Mouse (Mus musculus): ENCODE measurements around the gene Shld1. TPM values are rescaled to one million over a fixed set of nuclear protein-coding genes. Genes with fewer than 3 reads are reported as not detected.
A peak's percentile ranks its signal among the peaks of the same experiment; 100 is the strongest.

The Shld1 gene
- polyA plus RNA-seq, 1 experiment from 2014 or later, result 23.3 TPM

- 0 out of 2 replicates have a peak, but pooled peaks cover 6% of the 10 kb centered on the region for H3K4me1 ChIP-seq (ENCODE audit: control insufficient read depth, insufficient read depth, low read length)
- H3K9me3 ChIP-seq (ENCODE audit: control insufficient read depth, low read length), result no peaks in the 10 kb centered on the region
- no peak for DNase-seq
- no peak overlapping the region for H3K4me2 ChIP-seq (ENCODE audit: low read length)
- no peak overlapping the region for H3K27ac ChIP-seq (replicated peaks; ENCODE audit: low read depth, low read length)
- no peak for ATAC-seq (ENCODE audit: low FRiP score, low TSS enrichment)
- H3K27me3 ChIP-seq (ENCODE audit: control insufficient read depth, insufficient read depth, low read length), result no peaks in the 10 kb centered on the region
- H3K36me3 ChIP-seq (ENCODE audit: control insufficient read depth, insufficient read depth, low read length), result no peaks in the 10 kb centered on the region
- H3K9ac ChIP-seq (replicated peaks; ENCODE audit: low read length), result no peak overlapping the region
- H3K4me3 ChIP-seq (replicated peaks; ENCODE audit: low read depth, low read length), result no peak overlapping the region
- WGBS, result 92% methylated on average over 5 of the region's 5 CpGs
Measured at GRCm38 (mm10) chr2:132744866-132745265, 58.1 kb downstream of the Shld1 start.

- Histone ChIP-seq H3K27ac (replicated peaks; ENCODE audit: low read depth, low read length) (no peak overlapping the region), H3K27me3 (ENCODE audit: control insufficient read depth, insufficient read depth, low read length) (no peaks in the 10 kb centered on the region), H3K4me2 (ENCODE audit: low read length) (no peak overlapping the region), H3K4me3 (replicated peaks; ENCODE audit: low read depth, low read length) (no peak overlapping the region), H3K9me3 (ENCODE audit: control insufficient read depth, low read length) (no peaks in the 10 kb centered on the region), H3K4me1 (ENCODE audit: control insufficient read depth, insufficient read depth, low read length) (0 out of 2 replicates have a peak, but pooled peaks cover 6% of the 10 kb centered on the region), H3K9ac (replicated peaks; ENCODE audit: low read length) (no peak overlapping the region), H3K36me3 (ENCODE audit: control insufficient read depth, insufficient read depth, low read length) (no peaks in the 10 kb centered on the region)
- DNase-seq (no peak), ATAC-seq (ENCODE audit: low FRiP score, low TSS enrichment) (no peak)
- WGBS, result 83% methylated on average over 3 of the region's 3 CpGs
Measured at GRCm38 (mm10) chr2:132746108-132746507, 59.4 kb downstream of the Shld1 start.

GRCm38 (mm10) chr2:132750726-132751125 is 64.0 kb downstream of the Shld1 start:
- Histone ChIP-seq H3K27ac (replicated peaks; ENCODE audit: low read depth, low read length) (no peak overlapping the region), H3K9me3 (ENCODE audit: control insufficient read depth, low read length) (no peaks in the 10 kb centered on the region), H3K4me1 (ENCODE audit: control insufficient read depth, insufficient read depth, low read length) (peaks cover 5% of the 10 kb centered on the region; the same call in 1 of the 2 replicates), H3K27me3 (ENCODE audit: control insufficient read depth, insufficient read depth, low read length) (no peaks in the 10 kb centered on the region), H3K4me2 (ENCODE audit: low read length) (no peak overlapping the region), H3K9ac (replicated peaks; ENCODE audit: low read length) (no peak overlapping the region), H3K36me3 (ENCODE audit: control insufficient read depth, insufficient read depth, low read length) (no peaks in the 10 kb centered on the region), H3K4me3 (replicated peaks; ENCODE audit: low read depth, low read length) (no peak overlapping the region)
- ATAC-seq (ENCODE audit: low FRiP score, low TSS enrichment), result no peak
- no peak for DNase-seq

GRCm38 (mm10) chr2:132751141-132752066 is 64.7 kb downstream of the Shld1 start:
- peak; percentile 33 for DNase-seq
- Histone ChIP-seq H3K4me3 (replicated peaks; ENCODE audit: low read depth, low read length) (no peak overlapping the region), H3K36me3 (ENCODE audit: control insufficient read depth, insufficient read depth, low read length) (no peaks in the 10 kb centered on the region), H3K9me3 (ENCODE audit: control insufficient read depth, low read length) (no peaks in the 10 kb centered on the region), H3K27me3 (ENCODE audit: control insufficient read depth, insufficient read depth, low read length) (no peaks in the 10 kb centered on the region), H3K4me2 (ENCODE audit: low read length) (no peak overlapping the region), H3K4me1 (ENCODE audit: control insufficient read depth, insufficient read depth, low read length) (peaks cover 5% of the 10 kb centered on the region; the same call in 1 of the 2 replicates), H3K27ac (replicated peaks; ENCODE audit: low read depth, low read length) (peak overlapping the region; percentile 32; the same call in 1 of the 2 replicates), H3K9ac (replicated peaks; ENCODE audit: low read length) (no peak overlapping the region)
- WGBS, result 58% methylated on average over 15 of the region's 15 CpGs
- ATAC-seq (ENCODE audit: low FRiP score, low TSS enrichment), result peak; percentile 46; the same call in 1 of the 2 replicates

- H3K9me3 ChIP-seq (ENCODE audit: control insufficient read depth, low read length), result no peaks in the 10 kb centered on the region
- no peak overlapping the region for H3K9ac ChIP-seq (replicated peaks; ENCODE audit: low read length)
- DNase-seq (no peak), ATAC-seq (ENCODE audit: low FRiP score, low TSS enrichment) (no peak)
- H3K4me3 ChIP-seq (replicated peaks; ENCODE audit: low read depth, low read length), result no peak overlapping the region
- no peaks in the 10 kb centered on the region for H3K27me3 ChIP-seq (ENCODE audit: control insufficient read depth, insufficient read depth, low read length)
- 76% methylated on average over 2 of the region's 2 CpGs for WGBS
- no peak overlapping the region for H3K4me2 ChIP-seq (ENCODE audit: low read length)
- H3K27ac ChIP-seq (replicated peaks; ENCODE audit: low read depth, low read length), result no peak overlapping the region
- no peaks in the 10 kb centered on the region for H3K36me3 ChIP-seq (ENCODE audit: control insufficient read depth, insufficient read depth, low read length)
- peaks cover 5% of the 10 kb centered on the region; the same call in 1 of the 2 replicates for H3K4me1 ChIP-seq (ENCODE audit: control insufficient read depth, insufficient read depth, low read length)
Measured at GRCm38 (mm10) chr2:132752398-132752797, 65.7 kb downstream of the Shld1 start.

- Histone ChIP-seq H3K27me3 (ENCODE audit: control insufficient read depth, insufficient read depth, low read length) (no peaks in the 10 kb centered on the region), H3K4me1 (ENCODE audit: control insufficient read depth, insufficient read depth, low read length) (peaks cover 5% of the 10 kb centered on the region; the same call in 1 of the 2 replicates), H3K27ac (replicated peaks; ENCODE audit: low read depth, low read length) (no peak overlapping the region), H3K4me3 (replicated peaks; ENCODE audit: low read depth, low read length) (no peak overlapping the region), H3K36me3 (ENCODE audit: control insufficient read depth, insufficient read depth, low read length) (no peaks in the 10 kb centered on the region), H3K4me2 (ENCODE audit: low read length) (no peak overlapping the region), H3K9ac (replicated peaks; ENCODE audit: low read length) (no peak overlapping the region), H3K9me3 (ENCODE audit: control insufficient read depth, low read length) (no peaks in the 10 kb centered on the region)
- ATAC-seq (ENCODE audit: low FRiP score, low TSS enrichment) (no peak), DNase-seq (no peak)
- 86% methylated on average over 3 of the region's 3 CpGs for WGBS
Measured at GRCm38 (mm10) chr2:132753137-132753536, 66.4 kb downstream of the Shld1 start.

- no peak overlapping the region for H3K4me3 ChIP-seq (replicated peaks; ENCODE audit: low read depth, low read length)
- ATAC-seq (ENCODE audit: low FRiP score, low TSS enrichment) (no peak), DNase-seq (no peak)
- H3K36me3 ChIP-seq (ENCODE audit: control insufficient read depth, insufficient read depth, low read length), result no peaks in the 10 kb centered on the region
- H3K4me1 ChIP-seq (ENCODE audit: control insufficient read depth, insufficient read depth, low read length), result no peaks in the 10 kb centered on the region
- WGBS, result 49% methylated on average over 5 of the region's 5 CpGs
- no peaks in the 10 kb centered on the region for H3K9me3 ChIP-seq (ENCODE audit: control insufficient read depth, low read length)
- no peak overlapping the region for H3K4me2 ChIP-seq (ENCODE audit: low read length)
- no peak overlapping the region for H3K9ac ChIP-seq (replicated peaks; ENCODE audit: low read length)
- H3K27me3 ChIP-seq (ENCODE audit: control insufficient read depth, insufficient read depth, low read length), result no peaks in the 10 kb centered on the region
- H3K27ac ChIP-seq (replicated peaks; ENCODE audit: low read depth, low read length), result no peak overlapping the region
Measured at GRCm38 (mm10) chr2:132757911-132758310, 71.2 kb downstream of the Shld1 start.

- Histone ChIP-seq H3K9ac (replicated peaks; ENCODE audit: low read length) (no peak overlapping the region), H3K27ac (replicated peaks; ENCODE audit: low read depth, low read length) (no peak overlapping the region), H3K9me3 (ENCODE audit: control insufficient read depth, low read length) (no peaks in the 10 kb centered on the region), H3K4me2 (ENCODE audit: low read length) (no peak overlapping the region), H3K27me3 (ENCODE audit: control insufficient read depth, insufficient read depth, low read length) (no peaks in the 10 kb centered on the region), H3K36me3 (ENCODE audit: control insufficient read depth, insufficient read depth, low read length) (no peaks in the 10 kb centered on the region), H3K4me3 (replicated peaks; ENCODE audit: low read depth, low read length) (no peak overlapping the region), H3K4me1 (ENCODE audit: control insufficient read depth, insufficient read depth, low read length) (no peaks in the 10 kb centered on the region)
- WGBS, result 75% methylated on average over 1 of the region's 1 CpGs
- ATAC-seq (ENCODE audit: low FRiP score, low TSS enrichment) (no peak), DNase-seq (no peak)
Measured at GRCm38 (mm10) chr2:132770822-132771221, 84.1 kb downstream of the Shld1 start.

- ATAC-seq (ENCODE audit: low FRiP score, low TSS enrichment), result no peak
- Histone ChIP-seq H3K27ac (replicated peaks; ENCODE audit: low read depth, low read length) (peak within 1 kb of the TSS; percentile 97), H3K9ac (replicated peaks; ENCODE audit: low read length) (peak within 1 kb of the TSS; percentile 87), H3K4me2 (ENCODE audit: low read length) (peak within 1 kb of the TSS; percentile 61), H3K4me3 (replicated peaks; ENCODE audit: low read depth, low read length) (peak within 1 kb of the TSS; percentile 51), H3K36me3 (ENCODE audit: control insufficient read depth, insufficient read depth, low read length) (no peaks in the 10 kb centered on the region), H3K27me3 (ENCODE audit: control insufficient read depth, insufficient read depth, low read length) (no peaks in the 10 kb centered on the region), H3K9me3 (ENCODE audit: control insufficient read depth, low read length) (no peaks in the 10 kb centered on the region), H3K4me1 (ENCODE audit: control insufficient read depth, insufficient read depth, low read length) (peaks cover 13% of the 10 kb centered on the region)
- no peak for DNase-seq
- 4% methylated on average over 4 of the region's 4 CpGs for WGBS
Measured at GRCm38 (mm10) chr2:132780978-132781377, 94.2 kb downstream of the Shld1 start, which contains the start of gene Chgb. Chgb (plus strand) TSS chr2:132781278.
